Mouse (Mus musculus): ENCODE measurements around the gene Loxl3.

The Loxl3 gene

DNA sequence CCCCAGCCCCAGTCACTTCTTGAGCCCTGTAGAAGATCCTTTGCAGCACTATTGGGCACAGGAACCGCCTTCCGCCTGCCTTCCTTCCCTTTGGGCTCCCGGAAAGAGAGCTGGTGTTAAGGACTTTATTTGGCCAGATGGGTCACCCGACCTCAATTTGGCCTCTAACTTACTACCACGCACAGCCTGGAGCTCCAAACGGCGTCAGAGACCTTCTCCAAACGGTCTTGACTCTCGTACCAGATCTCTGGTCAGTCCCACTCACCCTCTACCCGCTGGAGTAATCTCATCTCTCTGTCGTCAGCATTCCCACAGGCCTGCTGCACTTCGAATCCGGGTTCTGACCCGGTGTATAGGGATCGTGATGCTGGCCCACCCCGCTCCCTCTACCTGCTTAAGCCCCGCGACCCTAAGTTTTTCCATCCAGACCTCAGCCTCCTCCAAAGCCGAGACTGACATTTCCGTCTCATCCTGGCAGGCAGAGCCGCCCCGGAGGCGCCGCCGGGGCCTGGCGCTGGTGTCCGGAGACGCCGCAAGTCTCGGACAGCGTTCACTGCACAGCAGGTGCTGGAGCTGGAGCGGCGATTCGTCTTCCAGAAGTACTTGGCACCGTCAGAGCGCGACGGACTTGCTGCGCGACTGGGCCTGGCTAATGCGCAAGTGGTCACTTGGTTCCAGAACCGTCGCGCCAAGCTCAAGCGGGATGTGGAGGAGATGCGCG is 53.4 kb downstream of the Loxl3 start:
- peak; percentile 63 for DNase-seq

DNA sequence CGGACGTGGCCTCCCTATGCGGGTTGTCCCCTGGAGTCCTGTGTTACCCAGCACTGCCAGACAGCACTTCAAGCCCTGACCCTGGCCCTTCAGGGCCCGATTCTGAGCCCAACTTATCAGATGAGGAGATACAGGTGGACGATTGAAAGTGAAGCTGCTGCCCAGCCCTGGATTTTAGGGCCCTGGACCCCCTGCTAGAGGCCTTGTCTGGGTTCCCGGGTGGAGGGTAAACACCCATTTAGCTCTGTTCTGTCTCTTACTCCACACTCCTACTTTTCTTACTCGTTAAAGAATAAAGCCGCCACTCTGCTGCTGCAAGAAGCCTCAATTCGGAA is 53.9 kb downstream of the Loxl3 start:
- no peak for DNase-seq

DNA sequence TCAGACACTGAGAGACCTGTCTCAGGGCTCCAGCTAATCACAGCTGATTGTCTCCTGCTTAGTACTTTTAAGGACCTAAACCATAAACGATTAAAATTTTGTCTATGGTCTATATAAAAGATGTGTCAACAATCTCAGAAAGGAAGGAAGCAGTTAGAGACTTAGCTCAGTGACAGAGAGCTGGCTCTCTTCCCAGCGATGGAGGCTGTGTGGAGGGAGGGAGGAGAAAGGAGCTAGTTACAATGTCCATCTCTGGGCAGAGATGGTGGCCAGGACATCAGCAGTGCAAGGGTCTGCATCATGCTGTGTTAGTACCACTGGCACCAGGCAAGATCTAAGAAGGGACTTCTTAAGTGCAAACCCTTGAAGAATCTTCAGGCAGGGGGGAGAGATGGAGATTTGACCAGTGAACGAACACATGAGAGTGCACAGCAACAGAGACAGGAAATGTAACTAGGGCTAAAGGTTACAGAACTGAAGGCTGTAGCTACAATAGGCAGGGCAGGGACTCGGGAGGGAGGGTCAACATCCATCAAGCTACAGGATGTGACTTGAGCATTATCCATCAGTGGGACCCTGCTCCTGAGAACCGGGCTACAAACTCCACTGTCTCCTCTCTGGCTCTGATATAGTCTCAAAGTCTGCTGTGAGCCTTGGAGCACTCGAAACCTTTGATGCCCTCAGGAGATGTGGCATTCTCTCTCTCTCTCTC is 58.6 kb downstream of the Loxl3 start:
- DNase-seq, result peak; percentile 82

DNA sequence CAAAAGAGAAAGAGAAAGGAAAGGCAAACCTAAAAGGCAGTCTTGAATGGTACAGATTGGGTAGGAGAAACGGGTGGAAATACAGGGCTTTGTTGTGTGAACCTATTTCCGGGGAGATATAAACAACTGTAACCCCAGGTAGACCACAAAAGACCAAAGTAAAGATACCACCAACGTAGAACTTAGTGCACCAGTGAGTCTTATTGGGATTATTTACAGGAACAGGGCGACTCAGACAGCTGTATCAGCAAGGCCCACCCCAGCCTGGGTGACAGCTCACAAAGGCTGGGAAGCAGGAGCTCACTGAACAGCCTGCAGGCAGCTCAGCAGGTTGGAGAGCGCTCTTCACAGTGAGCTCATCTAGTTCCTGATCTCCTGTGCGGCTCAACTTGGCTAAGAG is 62.0 kb downstream of the Loxl3 start:
- no peak for DNase-seq

DNA sequence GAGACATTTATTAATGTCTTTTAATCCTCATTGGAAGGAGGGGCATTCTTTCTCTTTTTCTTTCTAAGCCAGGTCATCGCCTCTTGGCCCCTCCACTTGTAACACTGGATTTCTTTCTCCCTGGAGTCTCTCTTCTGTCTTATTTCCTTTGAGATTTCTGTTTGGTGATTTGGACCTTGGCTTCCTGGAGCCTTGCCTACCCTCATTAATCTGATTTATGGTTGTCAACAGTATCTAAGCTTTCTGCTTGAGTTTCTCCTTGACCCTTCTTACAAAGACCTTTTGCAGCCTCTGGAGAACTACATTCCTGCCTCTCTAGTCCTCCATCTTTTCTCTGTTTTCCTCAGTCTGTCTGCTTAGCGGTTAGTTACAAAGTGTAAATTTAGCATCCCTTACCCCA is 64.4 kb downstream of the Loxl3 start:
- DNase-seq, result peak; percentile 64

DNA sequence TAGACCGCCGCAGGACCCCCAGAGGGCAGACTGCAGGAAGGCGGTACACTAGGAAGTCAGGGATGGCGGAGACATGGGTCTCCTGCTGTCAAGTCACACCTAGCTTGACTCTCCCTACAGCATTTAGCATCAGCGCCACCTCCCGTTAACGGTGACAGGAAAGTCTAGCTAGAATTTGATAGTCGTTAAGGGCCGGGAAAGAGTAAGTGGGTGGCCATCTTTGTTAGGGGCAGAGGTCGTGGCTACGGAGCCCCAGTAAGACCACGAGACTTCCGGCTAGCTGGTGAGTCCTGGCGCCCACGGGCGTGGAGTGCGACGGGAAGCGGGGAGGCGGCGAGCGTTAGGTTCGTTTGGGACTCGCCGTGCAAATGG is 67.3 kb downstream of the Loxl3 start, which contains the start of the genes Ccdc142 and Gm42688:
TSS of gene Ccdc142 (plus strand) at position 286 of the 372 bp plus-strand sequence.
TSS of gene Gm42688 (plus strand) at position 302 of the 372 bp plus-strand sequence.
- peak; percentile 93 for DNase-seq

DNA sequence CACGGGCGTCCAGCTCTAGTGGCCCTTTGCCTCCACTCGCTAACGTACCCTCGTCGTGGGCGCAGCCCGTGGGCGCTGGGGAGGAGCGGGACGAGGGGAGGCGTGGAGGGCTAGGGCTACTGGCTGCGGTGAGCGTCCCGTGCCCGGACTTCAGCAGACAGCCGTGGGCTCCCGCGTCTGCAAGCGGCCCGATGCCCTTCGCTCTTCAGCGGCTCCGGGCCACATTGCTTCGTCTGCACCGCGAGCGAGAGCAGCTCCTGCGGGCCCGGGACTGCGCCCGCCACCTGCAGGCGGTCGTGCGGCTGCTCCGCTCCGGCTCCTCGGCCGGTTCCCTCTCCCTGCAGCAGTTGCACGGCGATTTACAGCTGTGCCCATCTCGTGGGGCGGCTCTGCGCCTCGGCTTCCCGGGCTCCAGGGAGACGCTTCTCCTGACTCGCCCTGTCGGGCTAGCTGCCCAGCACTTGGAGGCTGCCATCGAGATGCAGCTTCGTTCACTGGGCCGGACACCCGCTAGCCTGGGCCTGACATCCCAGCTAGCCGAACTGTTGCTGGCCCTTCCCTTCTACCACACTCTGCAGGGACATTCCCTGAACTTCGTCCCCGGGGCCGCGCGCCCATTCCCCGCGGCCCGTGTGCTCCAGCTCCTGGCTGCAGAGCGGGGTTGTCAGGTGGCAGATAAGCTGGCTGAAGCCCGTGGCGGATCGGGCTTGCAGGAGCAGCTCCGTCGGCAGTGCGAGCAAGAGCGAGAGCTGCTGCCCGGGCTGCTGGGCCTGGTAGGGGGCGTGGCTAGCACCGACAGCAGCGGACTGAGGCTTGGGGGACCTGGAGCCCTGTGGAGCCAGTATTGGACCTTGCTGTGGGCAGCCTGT is 67.9 kb downstream of the Loxl3 start:
- DNase-seq, result peak; percentile 83
